Mouse (Mus musculus): ENCODE data around the gene Brs3.

Brs3 gene
- long read RNA-seq, experiment 1: 0 reads
- long read RNA-seq, experiment 2: 0 reads

GRCm38 (mm10) chrX:57042774-57043173, at the start of gene Brs3:
Gene Brs3 (plus strand): TSS chrX:57043074.
- intact Hi-C loops (cut with DNase I): no loop called here

- intact Hi-C loops (cut with DNase I): no loop called here
These were observed 30.0 kb upstream of the Brs3 start for GRCm38 (mm10) chrX:57012891-57013290.

- intact Hi-C loops (cut with DNase I): no loop called here
These were observed 995 bp downstream of the Brs3 start for GRCm38 (mm10) chrX:57043869-57044268.

- intact Hi-C loops (cut with DNase I): loop anchor here (10.0 kb wide), 2 partner anchors 342 to 458 kb away; partner anchors contain the start of genes Mmgt1 and Rbmx
These were observed 9.9 kb downstream of the Brs3 start for GRCm38 (mm10) chrX:57052848-57053173.

- intact Hi-C loops (cut with DNase I): loop anchor here (10.0 kb wide), 2 partner anchors 341 to 459 kb away; partner anchors contain the start of genes Mmgt1 and Rbmx
These were observed 10.5 kb downstream of the Brs3 start, which contains the start of gene Htatsf1 for GRCm38 (mm10) chrX:57053174-57053992. Gene Htatsf1 (plus strand): TSS chrX:57053583.

GRCm38 (mm10) chrX:57053993-57054385, 11.1 kb downstream of the Brs3 start:
- intact Hi-C loops (cut with DNase I): loop anchor here (10.0 kb wide), 2 partner anchors 341 to 459 kb away; partner anchors contain the start of genes Mmgt1 and Rbmx

- intact Hi-C loops (cut with DNase I): no loop called here
These were observed 38.6 kb downstream of the Brs3 start for GRCm38 (mm10) chrX:57081496-57081895.

- intact Hi-C loops (cut with DNase I): no loop called here
These were observed 44.9 kb downstream of the Brs3 start, which contains the start of gene Vgll1 for GRCm38 (mm10) chrX:57087806-57088205. Gene Vgll1 (plus strand): TSS chrX:57088106.
